Mouse (Mus musculus) embryonic facial prominence, embryonic 13.5 days (tissue): Measurements from ENCODE around the gene Ptpn21. TPM values are rescaled to one million over a fixed set of nuclear protein-coding genes. Genes with fewer than 3 reads are reported as not detected.

ENCODE experiments used
- ATAC-seq: fragments of 200-750 bp; cut with Nextera tagmentation; 2 replicates; pipeline ENCODE4 v1.8.0; 2017; ENCODE audit warnings: low read depth; ENCODE audit not compliant: insufficient number of reproducible peaks, insufficient read depth, low FRiP score, low TSS enrichment
- H3K27ac ChIP-seq: fragments of 300-500 bp; sonication (generic); 2 replicates; pipeline ENCODE4 v1.5.1; 2015; ENCODE audit warnings: moderate library complexity, mild to moderate bottlenecking, inconsistent platforms
- H3K27me3 ChIP-seq: fragments of 300-500 bp; sonication (generic); 2 replicates; pipeline ENCODE4 v1.6.1; 2015; ENCODE audit warnings: mild to moderate bottlenecking, inconsistent platforms
- H3K36me3 ChIP-seq: fragments of 300-500 bp; sonication (generic); 2 replicates; pipeline ENCODE4 v1.6.1; 2015; ENCODE audit warnings: mild to moderate bottlenecking, inconsistent platforms
- H3K4me1 ChIP-seq: fragments of 300-500 bp; sonication (generic); 2 replicates; pipeline ENCODE4 v1.6.1; 2015; ENCODE audit warnings: inconsistent platforms
- H3K4me2 ChIP-seq: fragments of 300-500 bp; sonication (generic); 2 replicates; pipeline ENCODE4 v1.6.1; 2015; ENCODE audit warnings: moderate library complexity, mild to moderate bottlenecking, inconsistent platforms
- H3K4me3 ChIP-seq: fragments of 300-500 bp; sonication (generic); 2 replicates; pipeline ENCODE4 v1.5.1; 2015; ENCODE audit warnings: mild to moderate bottlenecking, inconsistent platforms
- H3K9ac ChIP-seq: fragments of 300-500 bp; sonication (generic); 2 replicates; pipeline ENCODE4 v1.6.1; 2015; ENCODE audit warnings: mild to moderate bottlenecking, inconsistent platforms
- H3K9me3 ChIP-seq: fragments of 300-500 bp; sonication (generic); 2 replicates; pipeline ENCODE4 v1.6.1; 2016; ENCODE audit warnings: inconsistent platforms
- WGBS: fragments of 180-500 bp; shearing (Covaris S2); methylation state at CpG from one replicate; pipeline ENCODE4 v1.1.7; 2015; ENCODE audit warnings: mixed read lengths; 5-methylcytosine and 5-hydroxymethylcytosine counted together
- polyA plus RNA-seq: library from polyadenylated mRNA; unstranded; fragments of >200 nt; fragmentation: Nextera tagmentation; extraction: Ambion mirVana; gene quantifications from 2 replicates; pipeline ENCODE4 v1.2.1, GENCODE M21; 2015

The Ptpn21 gene
- polyA plus RNA-seq, 1 experiment from 2014 or later: 5.4 TPM

- Histone ChIP-seq H3K36me3 (no peaks in the 10 kb centered on the region), H3K9me3 (no peaks in the 10 kb centered on the region), H3K9ac (no peak overlapping the region), H3K27me3 (no peaks in the 10 kb centered on the region), H3K27ac (no peak overlapping the region), H3K4me2 (no peak overlapping the region), H3K4me1 (peaks cover 8% of the 10 kb centered on the region), H3K4me3 (no peak overlapping the region)
- WGBS: 75% methylated on average over 3 of the region's 3 CpGs
- ATAC-seq: no peak
Measured at GRCm38 (mm10) chr12:98721030-98721429, 16.2 kb downstream of the Ptpn21 start.

- Histone ChIP-seq H3K27ac (no peak overlapping the region; the same call in 1 of the 2 replicates), H3K4me2 (no peak overlapping the region), H3K4me1 (peaks cover 8% of the 10 kb centered on the region), H3K36me3 (no peaks in the 10 kb centered on the region), H3K9me3 (no peaks in the 10 kb centered on the region), H3K27me3 (no peaks in the 10 kb centered on the region), H3K9ac (no peak overlapping the region), H3K4me3 (no peak overlapping the region)
- 32% methylated on average over 3 of the region's 3 CpGs for WGBS
- no peak for ATAC-seq
Measured at GRCm38 (mm10) chr12:98720628-98721027, 16.6 kb downstream of the Ptpn21 start.

GRCm38 (mm10) chr12:98716142-98716541 is 21.1 kb downstream of the Ptpn21 start:
- Histone ChIP-seq H3K4me3 (no peak overlapping the region), H3K27ac (no peak overlapping the region), H3K4me2 (no peak overlapping the region), H3K9me3 (no peaks in the 10 kb centered on the region), H3K9ac (no peak overlapping the region), H3K36me3 (no peaks in the 10 kb centered on the region), H3K4me1 (peaks cover 25% of the 10 kb centered on the region), H3K27me3 (no peaks in the 10 kb centered on the region)
- no peak for ATAC-seq
- 91% methylated on average over 2 of the region's 2 CpGs for WGBS

GRCm38 (mm10) chr12:98714757-98715156 is 22.4 kb downstream of the Ptpn21 start:
- H3K4me3 ChIP-seq: no peak overlapping the region
- no peak overlapping the region for H3K27ac ChIP-seq
- H3K4me2 ChIP-seq: no peak overlapping the region
- 18% methylated on average over 11 of the region's 11 CpGs for WGBS
- no peaks in the 10 kb centered on the region for H3K27me3 ChIP-seq
- ATAC-seq: no peak
- no peak overlapping the region for H3K9ac ChIP-seq
- H3K4me1 ChIP-seq: peaks cover 17% of the 10 kb centered on the region
- no peaks in the 10 kb centered on the region for H3K36me3 ChIP-seq
- no peaks in the 10 kb centered on the region for H3K9me3 ChIP-seq

- Histone ChIP-seq H3K4me2 (no peak overlapping the region), H3K4me3 (no peak overlapping the region), H3K4me1 (peaks cover 17% of the 10 kb centered on the region), H3K27ac (no peak overlapping the region), H3K36me3 (no peaks in the 10 kb centered on the region), H3K9ac (no peak overlapping the region), H3K27me3 (no peaks in the 10 kb centered on the region), H3K9me3 (no peaks in the 10 kb centered on the region)
- 31% methylated on average over 7 of the region's 7 CpGs for WGBS
- ATAC-seq: no peak
Measured at GRCm38 (mm10) chr12:98713621-98714103, 23.5 kb downstream of the Ptpn21 start.

GRCm38 (mm10) chr12:98712819-98713218 is 24.4 kb downstream of the Ptpn21 start:
- Histone ChIP-seq H3K9ac (no peak overlapping the region), H3K27me3 (no peaks in the 10 kb centered on the region), H3K36me3 (no peaks in the 10 kb centered on the region), H3K4me2 (no peak overlapping the region), H3K4me3 (no peak overlapping the region), H3K27ac (no peak overlapping the region), H3K9me3 (no peaks in the 10 kb centered on the region), H3K4me1 (peaks cover 17% of the 10 kb centered on the region)
- 71% methylated on average over 6 of the region's 6 CpGs for WGBS
- ATAC-seq: no peak

- 0 out of 2 replicates have a peak overlapping the region, but pooled peaks have one; percentile 16 for H3K27ac ChIP-seq
- no peaks in the 10 kb centered on the region for H3K4me1 ChIP-seq
- H3K36me3 ChIP-seq: peaks cover 12% of the 10 kb centered on the region
- WGBS: 82% methylated on average over 10 of the region's 10 CpGs
- H3K9ac ChIP-seq: no peak overlapping the region
- H3K4me2 ChIP-seq: no peak overlapping the region
- no peaks in the 10 kb centered on the region for H3K27me3 ChIP-seq
- H3K9me3 ChIP-seq: no peaks in the 10 kb centered on the region
- no peak overlapping the region for H3K4me3 ChIP-seq
- no peak for ATAC-seq
Measured at GRCm38 (mm10) chr12:98703961-98704360, 33.2 kb downstream of the Ptpn21 start.

- Histone ChIP-seq H3K9me3 (no peaks in the 10 kb centered on the region), H3K36me3 (peaks cover 12% of the 10 kb centered on the region), H3K9ac (no peak overlapping the region), H3K27ac (no peak overlapping the region), H3K4me2 (no peak overlapping the region), H3K27me3 (no peaks in the 10 kb centered on the region), H3K4me3 (no peak overlapping the region), H3K4me1 (no peaks in the 10 kb centered on the region)
- ATAC-seq: no peak
- 46% methylated on average over 2 of the region's 2 CpGs for WGBS
Measured at GRCm38 (mm10) chr12:98703554-98703953, 33.7 kb downstream of the Ptpn21 start.

GRCm38 (mm10) chr12:98701564-98701963 is 35.6 kb downstream of the Ptpn21 start:
- no peak overlapping the region for H3K9ac ChIP-seq
- H3K27ac ChIP-seq: no peak overlapping the region
- peaks cover 12% of the 10 kb centered on the region for H3K36me3 ChIP-seq
- H3K4me1 ChIP-seq: no peaks in the 10 kb centered on the region
- WGBS: 84% methylated on average over 9 of the region's 9 CpGs
- no peak overlapping the region for H3K4me3 ChIP-seq
- ATAC-seq: no peak
- H3K4me2 ChIP-seq: no peak overlapping the region
- H3K27me3 ChIP-seq: no peaks in the 10 kb centered on the region
- H3K9me3 ChIP-seq: no peaks in the 10 kb centered on the region

GRCm38 (mm10) chr12:98697202-98697601 is 40.0 kb downstream of the Ptpn21 start:
- Histone ChIP-seq H3K27ac (no peak overlapping the region), H3K9ac (no peak overlapping the region), H3K4me1 (no peaks in the 10 kb centered on the region), H3K4me3 (no peak overlapping the region), H3K4me2 (no peak overlapping the region), H3K9me3 (no peaks in the 10 kb centered on the region), H3K27me3 (no peaks in the 10 kb centered on the region), H3K36me3 (no peaks in the 10 kb centered on the region)
- 45% methylated on average over 5 of the region's 5 CpGs for WGBS
- ATAC-seq: no peak

- peaks cover 25% of the 10 kb centered on the region for H3K36me3 ChIP-seq
- H3K4me1 ChIP-seq: no peaks in the 10 kb centered on the region
- H3K9ac ChIP-seq: no peak overlapping the region
- no peak overlapping the region for H3K4me2 ChIP-seq
- no peak overlapping the region for H3K27ac ChIP-seq
- no peak overlapping the region for H3K4me3 ChIP-seq
- no peaks in the 10 kb centered on the region for H3K27me3 ChIP-seq
- H3K9me3 ChIP-seq: no peaks in the 10 kb centered on the region
- no peak for ATAC-seq
- 89% methylated on average over 8 of the region's 8 CpGs for WGBS
Measured at GRCm38 (mm10) chr12:98690230-98690629, 47.0 kb downstream of the Ptpn21 start.

- peaks cover 29% of the 10 kb centered on the region for H3K36me3 ChIP-seq
- no peak overlapping the region for H3K4me2 ChIP-seq
- no peak overlapping the region for H3K9ac ChIP-seq
- H3K9me3 ChIP-seq: no peaks in the 10 kb centered on the region
- no peak for ATAC-seq
- 77% methylated on average over 6 of the region's 6 CpGs for WGBS
- no peak overlapping the region for H3K27ac ChIP-seq
- no peak overlapping the region for H3K4me3 ChIP-seq
- 0 out of 2 replicates have a peak, but pooled peaks cover 3% of the 10 kb centered on the region for H3K4me1 ChIP-seq
- H3K27me3 ChIP-seq: no peaks in the 10 kb centered on the region
Measured at GRCm38 (mm10) chr12:98683574-98683973, 53.6 kb downstream of the Ptpn21 start.
